Mouse (Mus musculus): Measurements from ENCODE around the gene B4galt5. TPM values are rescaled to one million over a fixed set of nuclear protein-coding genes. Genes with fewer than 3 reads are reported as not detected.

Gene B4galt5
- total and polyA plus RNA-seq, 3 experiments, result 12.5 to 17.6 (median 13.5) TPM

- TF ChIP-seq TBP (conservative IDR thresholded peaks at IDR 0.05; ENCODE audit: low read depth, low read length) (peak; percentile 67; the same call in 1 of the 2 replicates), ZMIZ1 (IDR thresholded peaks at IDR 0.05; ENCODE audit: low read depth, low read length) (peak; percentile 68; the same call in 1 of the 2 replicates), MEF2A (IDR thresholded peaks at IDR 0.05; ENCODE audit: borderline replicate concordance, low read depth, low read length) (peak; percentile 98), NRF1 (IDR thresholded peaks at IDR 0.05; ENCODE audit: low read depth, low read length) (peak; percentile 37; the same call in 1 of the 2 replicates), NELFE (IDR thresholded peaks at IDR 0.05; ENCODE audit: low read depth, low read length) (peak; percentile 72), CHD1 (IDR thresholded peaks at IDR 0.05; ENCODE audit: low read depth, low read length) (no peak), RCOR1 (conservative IDR thresholded peaks at IDR 0.05; ENCODE audit: low read depth, low read length) (peak; percentile 10; the same call in 1 of the 2 replicates), ZKSCAN1 (IDR thresholded peaks at IDR 0.05; ENCODE audit: borderline replicate concordance, low read depth, low read length) (no peak), USF1 (IDR thresholded peaks at IDR 0.05; ENCODE audit: low read depth, low read length) (peak; percentile 99), EP300 (IDR thresholded peaks at IDR 0.05; ENCODE audit: low read length) (peak; percentile 57), MXI1 (IDR thresholded peaks at IDR 0.05; ENCODE audit: low read depth, low read length) (peak; percentile 90), CTCF (conservative IDR thresholded peaks at IDR 0.05 in 1 of 2, IDR thresholded peaks at IDR 0.05 in 1 of 2; ENCODE audit: low read depth in 2 of 2, low read length in 2 of 2) (peak in 1 of 2 experiments; percentile 32; a peak in 1 of 4 replicates), MAX (IDR thresholded peaks at IDR 0.05; ENCODE audit: low read length) (peak; percentile 99)
These were observed 27.2 kb upstream of the B4galt5 start (continued) for GRCm38 (mm10) chr2:167376160-167376564.

DNA sequence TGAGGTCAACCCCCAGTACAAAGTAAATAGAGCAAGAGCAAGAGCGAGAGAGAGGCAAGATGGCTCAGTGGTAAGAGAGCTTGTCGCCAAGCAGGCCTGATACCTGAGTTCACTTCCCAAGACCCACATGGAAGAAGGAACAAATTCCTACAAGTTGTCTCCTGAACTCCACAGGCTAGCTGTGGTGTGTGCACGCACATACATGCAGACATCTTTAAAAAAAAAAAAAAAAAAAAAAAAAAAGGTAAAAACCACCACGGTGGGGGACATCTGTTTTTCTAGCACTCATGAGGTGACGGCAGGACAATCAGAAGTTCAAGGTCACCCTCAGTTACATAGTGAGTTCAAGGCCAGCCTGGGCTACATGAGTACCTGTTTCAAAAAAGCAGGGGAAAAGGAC is 26.7 kb upstream of the B4galt5 start:
- dilution Hi-C loops (cut with MboI; ENCODE audit: extremely low pct_ligation_motif_present, extremely low pct_unique_long_range_greater_than_20kb, low sequenced_read_pairs) (no loop called here), in situ Hi-C loops (cut with MboI; ENCODE audit: low pct_ligation_motif_present, low pct_unique_long_range_greater_than_20kb, low sequenced_read_pairs) (no loop called here)

GRCm38 (mm10) chr2:167375135-167375534 is 26.2 kb upstream of the B4galt5 start:
- H3K4me3 ChIP-seq (replicated peaks in 1 of 3; ENCODE audit: low read depth in 2 of 3, low read length in 2 of 3, poor library complexity in 1 of 3), result peak overlapping the region; percentile 32 to 59 (median 50)
- H3K9me3 ChIP-seq (replicated peaks; ENCODE audit: low read length), result no peaks in the 10 kb centered on the region
- in situ Hi-C loops (cut with MboI; ENCODE audit: low pct_ligation_motif_present, low pct_unique_long_range_greater_than_20kb, low sequenced_read_pairs), result no loop called here
- H3K4me2 ChIP-seq (ENCODE audit: insufficient read depth, low read depth, poor library complexity, severe bottlenecking), result peak overlapping the region; percentile 70; the same call in 1 of the 2 replicates
- no peaks in the 10 kb centered on the region for H3K27me3 ChIP-seq (replicated peaks)
- H3K36me3 ChIP-seq (replicated peaks in 1 of 2; ENCODE audit: control insufficient read depth in 1 of 2, insufficient read depth in 1 of 2, low read length in 1 of 2), result peaks cover 0 to 24% of the 10 kb centered on the region in 2 experiments
- no peaks in the 10 kb centered on the region for H3K79me2 ChIP-seq (replicated peaks; ENCODE audit: control insufficient read depth, extremely low read depth, insufficient read depth, poor library complexity, severe bottlenecking)
- H3K27ac ChIP-seq (ENCODE audit: insufficient read depth, low read depth), result peak overlapping the region; percentile 97
- peak; percentile 94 for DNase-seq (ENCODE audit: extremely low read depth)
- H3K4me1 ChIP-seq (ENCODE audit: control insufficient read depth in 1 of 2, insufficient read depth in 2 of 2), result peaks cover 33 to 79% of the 10 kb centered on the region in 2 experiments
- dilution Hi-C loops (cut with MboI; ENCODE audit: extremely low pct_ligation_motif_present, extremely low pct_unique_long_range_greater_than_20kb, low sequenced_read_pairs), result no loop called here
- H3K9ac ChIP-seq (ENCODE audit: insufficient read depth, low read depth), result peak overlapping the region; percentile 79
- peak; percentile 97 for TF ChIP-seq MAX (IDR thresholded peaks at IDR 0.05; ENCODE audit: low read length)
- peak; percentile 90 for TF ChIP-seq EP300 (IDR thresholded peaks at IDR 0.05; ENCODE audit: low read length)
- peak; percentile 96 for TF ChIP-seq POLR2A (IDR thresholded peaks at IDR 0.05; ENCODE audit: low read depth, low read length)
- peak; percentile 88 for TF ChIP-seq NELFE (IDR thresholded peaks at IDR 0.05; ENCODE audit: low read depth, low read length)
- TF ChIP-seq RAD21 (IDR thresholded peaks at IDR 0.05; ENCODE audit: low read depth, low read length), result no peak; the same call in 1 of the 2 replicates
- peak; percentile 62; the same call in 1 of the 2 replicates for TF ChIP-seq MAFK (IDR thresholded peaks at IDR 0.05; ENCODE audit: insufficient replicate concordance, low read length)
- peak; percentile 92 for TF ChIP-seq ETS1 (conservative IDR thresholded peaks at IDR 0.05; ENCODE audit: low read depth, low read length)
- TF ChIP-seq ZC3H11A (IDR thresholded peaks at IDR 0.05; ENCODE audit: low read depth, low read length), result no peak
- peak; percentile 76 for TF ChIP-seq BHLHE40 (IDR thresholded peaks at IDR 0.05; ENCODE audit: low read depth, low read length)
- TF ChIP-seq MEF2A (IDR thresholded peaks at IDR 0.05; ENCODE audit: borderline replicate concordance, low read depth, low read length), result peak; percentile 88
- no peak for TF ChIP-seq CHD2 (IDR thresholded peaks at IDR 0.05; ENCODE audit: low read length)
- TF ChIP-seq ZKSCAN1 (IDR thresholded peaks at IDR 0.05; ENCODE audit: borderline replicate concordance, low read depth, low read length), result no peak
- TF ChIP-seq ZNF384 (IDR thresholded peaks at IDR 0.05; ENCODE audit: low read depth, low read length), result peak; percentile 56; the same call in 1 of the 2 replicates
- TF ChIP-seq TBP (conservative IDR thresholded peaks at IDR 0.05; ENCODE audit: low read depth, low read length), result peak; percentile 92
- TF ChIP-seq POLR2AphosphoS2 (IDR thresholded peaks at IDR 0.05; ENCODE audit: low read depth, low read length), result no peak; the same call in 1 of the 2 replicates
- TF ChIP-seq TCF12 (IDR thresholded peaks at IDR 0.05; ENCODE audit: low read depth, low read length), result peak; percentile 84
- 0 out of 2 replicates have a peak, but pooled peaks have one; percentile 37 for TF ChIP-seq ELF1 (IDR thresholded peaks at IDR 0.05; ENCODE audit: low read depth, low read length)
- peak; percentile 29; the same call in 1 of the 2 replicates for TF ChIP-seq JUND (conservative IDR thresholded peaks at IDR 0.05; ENCODE audit: low read depth, low read length)

More for the DNA sequence above, 26.7 kb upstream of the B4galt5 start:
- DNase-seq (ENCODE audit: extremely low read depth), result no peak
- Histone ChIP-seq H3K27ac (ENCODE audit: insufficient read depth, low read depth) (peak overlapping the region; percentile 97), H3K4me2 (ENCODE audit: insufficient read depth, low read depth, poor library complexity, severe bottlenecking) (peak overlapping the region; percentile 70), H3K4me3 (replicated peaks in 1 of 3; ENCODE audit: low read depth in 2 of 3, low read length in 2 of 3, poor library complexity in 1 of 3) (peak overlapping the region; percentile 32 to 59 (median 50)), H3K4me1 (ENCODE audit: control insufficient read depth in 1 of 2, insufficient read depth in 2 of 2) (peaks cover 39 to 84% of the 10 kb centered on the region in 2 experiments), H3K9ac (ENCODE audit: insufficient read depth, low read depth) (peak overlapping the region; percentile 79), H3K79me2 (replicated peaks; ENCODE audit: control insufficient read depth, extremely low read depth, insufficient read depth, poor library complexity, severe bottlenecking) (no peaks in the 10 kb centered on the region), H3K27me3 (replicated peaks) (no peaks in the 10 kb centered on the region), H3K36me3 (replicated peaks in 1 of 2; ENCODE audit: control insufficient read depth in 1 of 2, insufficient read depth in 1 of 2, low read length in 1 of 2) (peaks cover 0 to 27% of the 10 kb centered on the region in 2 experiments), H3K9me3 (replicated peaks; ENCODE audit: low read length) (no peaks in the 10 kb centered on the region)
- TF ChIP-seq CHD1 (IDR thresholded peaks at IDR 0.05; ENCODE audit: low read depth, low read length) (peak; percentile 96), GABPA (IDR thresholded peaks at IDR 0.05; ENCODE audit: insufficient replicate concordance, low read depth, low read length) (no peak), POLR2AphosphoS2 (IDR thresholded peaks at IDR 0.05; ENCODE audit: low read depth, low read length) (peak; percentile 20; the same call in 1 of the 2 replicates), TCF12 (IDR thresholded peaks at IDR 0.05; ENCODE audit: low read depth, low read length) (no peak), IRF4 (IDR thresholded peaks at IDR 0.05; ENCODE audit: low read depth, low read length) (no peak), MAZ (IDR thresholded peaks at IDR 0.05; ENCODE audit: low read depth, low read length) (no peak), MEF2A (IDR thresholded peaks at IDR 0.05; ENCODE audit: borderline replicate concordance, low read depth, low read length) (no peak), ZNF384 (IDR thresholded peaks at IDR 0.05; ENCODE audit: low read depth, low read length) (peak; percentile 83), HCFC1 (IDR thresholded peaks at IDR 0.05; ENCODE audit: low read depth, low read length) (no peak)
